Comparison of ENCODE assay signal across 11 mouse cellular contexts in the genomic region with DNA sequence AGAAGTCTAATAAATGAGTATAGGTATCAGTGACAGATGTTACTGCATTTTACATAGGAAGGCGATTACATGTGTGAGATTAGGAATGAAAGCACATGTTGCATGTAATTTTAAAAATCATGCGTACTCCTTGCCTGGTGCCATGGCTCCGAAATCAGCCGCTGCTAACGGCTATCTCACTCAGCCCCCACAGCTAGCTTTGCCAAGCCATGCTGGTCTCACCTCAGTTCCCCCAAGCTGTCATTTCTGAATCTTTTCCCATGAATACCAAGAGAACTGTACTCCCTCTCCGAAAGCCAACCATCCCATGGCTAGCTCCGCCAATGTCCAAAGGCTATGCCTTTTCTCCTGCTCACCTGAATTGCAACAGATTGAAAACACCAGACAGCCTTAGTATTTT.
"Had no signal": no experiment of that assay in that cellular context is flagged by ENCODE, and none has a peak within 500 bp of the region (broad histone marks: within the 10 kb centered on the region; RNA-seq: fewer than 3 reads in every experiment).

No protein-coding gene starts in this region.

- DNase-seq: liver; liver, embryonic 13.5 days; liver, postnatal 0 days; lung, adult 18-20 months; lung, adult 2 months; lung, embryonic 14.5 days; lung, postnatal 10 days; lung, postnatal 14 days; lung, postnatal 36 days; lung, postnatal 4 days; midbrain, embryonic 14.5 days had no signal
